Mouse (Mus musculus) WW6 (cell line): ENCODE results near the gene Ddx39.

Experiments used
- DNase-seq: peaks from one replicate; pipeline ENCODE4 v3.0.0-alpha.2; 2013; ENCODE audit warnings: low read depth, low spot score

Gene Ddx39

GRCm38 (mm10) chr8:83737346-83737745, 22.4 kb downstream of the Ddx39 start:
- no peak for DNase-seq

DNA sequence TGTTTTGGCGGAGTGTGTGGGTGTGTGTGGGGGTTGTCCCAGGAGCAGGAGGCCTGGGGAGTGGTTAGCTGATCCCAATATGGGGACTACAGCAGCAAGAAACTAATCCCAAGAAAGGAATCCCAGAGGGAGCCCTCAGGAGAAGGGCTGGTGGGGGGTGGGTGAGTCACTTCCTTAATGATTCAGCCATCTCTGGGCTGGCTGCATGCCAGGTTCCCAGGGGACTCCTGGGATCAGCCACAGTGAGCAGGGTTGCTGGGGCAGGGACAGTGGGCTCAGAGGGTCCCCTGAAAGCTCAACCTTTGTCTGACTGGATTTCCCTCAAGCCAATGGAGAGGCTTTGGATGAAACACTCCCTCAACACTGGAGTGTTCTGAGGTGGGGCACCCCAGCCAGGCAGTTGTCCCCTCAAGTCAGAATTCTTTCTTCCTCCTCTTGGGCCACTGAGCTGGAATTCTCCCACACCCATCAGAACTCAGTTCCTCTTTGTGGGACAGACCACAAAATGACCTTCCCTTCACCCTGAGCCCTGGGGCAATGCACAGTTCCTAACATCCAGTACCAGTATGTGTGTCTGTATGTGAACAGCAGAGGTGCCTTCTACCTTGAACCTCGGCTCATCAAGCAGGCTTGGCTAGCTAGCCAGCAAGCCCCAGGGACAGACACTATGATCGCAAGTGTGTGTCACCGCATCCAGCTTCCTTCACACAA, 23.0 kb downstream of the Ddx39 start:
- no peak for DNase-seq

DNA sequence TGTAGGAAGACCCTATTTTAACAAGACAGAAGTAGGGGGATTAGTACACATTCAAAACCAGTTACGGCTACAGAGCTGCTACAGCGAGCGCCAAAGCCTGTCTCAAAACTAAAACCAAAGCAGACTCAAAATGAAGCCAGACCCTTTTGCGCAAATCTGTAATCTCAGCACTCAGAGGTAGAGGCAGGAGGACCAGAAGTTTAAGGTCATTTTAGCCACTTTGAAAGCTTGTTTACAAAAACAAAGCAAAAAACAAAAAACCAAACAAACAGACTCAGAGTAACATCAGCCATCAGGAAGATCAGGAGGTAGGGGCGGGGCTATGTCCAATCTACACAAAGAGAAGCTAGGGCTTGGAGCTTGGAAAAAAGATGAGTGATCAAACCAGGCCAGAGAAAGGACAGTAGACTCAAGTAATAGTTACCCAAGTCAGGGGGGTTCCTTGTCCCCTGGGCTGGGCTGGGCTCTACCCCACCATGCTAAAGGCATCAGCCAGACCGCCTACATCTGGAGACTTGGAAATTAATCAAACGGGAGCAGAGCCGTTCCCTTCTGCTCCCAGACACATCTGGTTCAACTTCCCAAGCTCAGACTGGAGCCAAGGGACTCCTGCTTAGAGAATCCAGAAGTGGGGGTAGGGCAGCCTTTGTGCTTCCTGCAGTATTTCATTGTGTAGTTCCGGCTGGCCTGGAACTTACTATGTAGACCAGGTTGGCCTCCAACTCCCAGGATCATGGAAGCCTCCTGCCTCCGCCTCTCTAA, 24.2 kb downstream of the Ddx39 start:
- no peak for DNase-seq

DNA sequence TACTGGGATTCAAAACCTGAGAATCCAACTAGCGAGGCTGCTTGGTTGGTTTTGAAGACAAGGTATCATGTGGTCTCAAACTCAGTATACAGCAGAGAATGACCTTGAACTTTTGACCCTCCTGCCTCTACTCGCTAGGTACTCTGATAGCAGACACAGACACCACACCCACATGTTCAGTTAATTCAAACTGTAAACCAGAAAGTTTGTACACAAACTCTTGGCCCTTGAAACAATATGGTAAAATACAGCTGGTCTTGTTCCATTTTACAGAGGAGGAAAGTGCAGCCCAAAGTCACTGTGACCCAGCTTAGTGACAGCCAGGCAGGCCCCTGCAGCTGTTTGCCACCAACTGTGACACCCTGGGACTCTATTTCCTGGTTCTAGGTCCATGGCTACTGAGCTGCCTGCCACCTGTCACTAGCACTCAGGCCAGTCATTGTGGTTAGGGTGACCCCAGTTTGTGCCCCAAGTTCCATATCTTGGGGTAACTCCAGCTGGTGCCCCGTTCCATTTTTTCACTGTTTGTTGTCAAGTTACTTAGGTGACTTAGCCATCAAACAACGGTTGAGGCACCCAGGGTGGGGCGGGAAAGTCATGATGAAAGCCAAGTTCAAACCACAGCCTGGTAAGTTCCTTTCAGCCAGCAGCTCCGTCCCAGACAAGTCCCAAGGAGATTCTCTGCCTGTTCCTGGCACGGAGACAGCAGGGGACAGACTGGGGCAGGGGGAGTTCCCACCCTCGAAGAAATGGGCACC, 24.9 kb downstream of the Ddx39 start:
- DNase-seq, result no peak

- no peak for DNase-seq
Measured at GRCm38 (mm10) chr8:83740586-83740975, 25.6 kb downstream of the Ddx39 start.

GRCm38 (mm10) chr8:83740976-83741741, 26.2 kb downstream of the Ddx39 start, which contains the start of gene Adgre5:
Adgre5 (minus strand) TSS chr8:83741326.
- DNase-seq, result no peak

- no peak for DNase-seq
Measured at GRCm38 (mm10) chr8:83741849-83742655, 27.1 kb downstream of the Ddx39 start.

- no peak for DNase-seq
Measured at GRCm38 (mm10) chr8:83742968-83743367, 28.0 kb downstream of the Ddx39 start.

- DNase-seq, result no peak
Measured at GRCm38 (mm10) chr8:83744070-83744469, 29.1 kb downstream of the Ddx39 start.

DNA sequence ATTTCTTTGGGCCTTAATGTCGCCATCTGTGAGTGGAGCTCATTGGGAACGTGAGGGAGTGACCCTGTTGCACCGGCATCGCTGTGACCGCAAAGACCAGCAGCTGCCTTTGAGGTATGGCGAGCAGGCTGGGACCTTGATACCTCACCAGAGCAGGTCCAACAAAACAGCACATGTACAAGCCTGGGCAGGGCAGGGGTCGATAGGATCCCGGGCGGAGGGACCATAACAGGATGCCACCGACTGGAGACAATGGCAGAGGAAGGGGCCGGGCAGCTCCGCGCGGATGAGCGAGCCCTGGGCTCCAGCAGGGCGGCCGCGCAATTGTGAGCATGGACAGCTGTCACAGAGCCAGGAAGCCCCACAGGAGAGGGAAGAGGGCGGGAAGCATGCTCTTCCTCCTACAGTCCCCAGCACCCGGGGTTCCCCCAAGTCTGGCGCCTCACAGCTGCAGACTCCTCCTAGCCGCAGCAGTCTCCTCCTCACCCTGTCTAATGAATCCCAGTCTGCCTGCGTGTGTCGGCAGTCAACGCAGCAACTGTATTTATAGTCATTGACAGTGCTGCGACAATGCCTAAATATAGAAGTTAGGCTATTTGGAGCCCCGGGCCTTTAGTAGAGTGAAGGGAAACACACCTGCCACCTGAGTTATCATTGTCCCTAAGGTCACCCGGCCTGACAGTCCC, 32.8 kb downstream of the Ddx39 start:
- no peak for DNase-seq

DNA sequence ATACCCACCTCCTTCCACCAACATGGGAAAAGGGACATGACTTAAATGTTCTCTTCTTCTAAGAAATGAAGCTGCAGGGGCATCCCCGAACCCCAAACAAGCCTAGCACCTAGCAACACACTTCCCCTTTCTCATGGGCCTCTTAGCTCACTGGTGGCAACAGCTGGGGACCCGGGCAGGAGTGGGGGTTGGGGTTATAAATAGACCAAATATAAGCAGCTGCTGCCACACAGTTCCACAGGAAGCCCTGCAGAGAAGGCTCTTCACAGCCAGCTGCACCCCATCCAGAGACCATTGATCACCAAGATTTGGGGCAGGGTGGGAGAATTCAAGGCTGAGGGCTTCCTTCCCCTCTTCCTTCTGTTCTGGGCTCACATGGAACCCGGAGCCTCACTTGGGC, 33.7 kb downstream of the Ddx39 start:
- DNase-seq, result no peak

- no peak for DNase-seq
Measured at GRCm38 (mm10) chr8:83749265-83749664, 34.3 kb downstream of the Ddx39 start.

GRCm38 (mm10) chr8:83754149-83754548, 39.2 kb downstream of the Ddx39 start:
- DNase-seq, result no peak

GRCm38 (mm10) chr8:83756273-83756672, 41.3 kb downstream of the Ddx39 start:
- no peak for DNase-seq

DNA sequence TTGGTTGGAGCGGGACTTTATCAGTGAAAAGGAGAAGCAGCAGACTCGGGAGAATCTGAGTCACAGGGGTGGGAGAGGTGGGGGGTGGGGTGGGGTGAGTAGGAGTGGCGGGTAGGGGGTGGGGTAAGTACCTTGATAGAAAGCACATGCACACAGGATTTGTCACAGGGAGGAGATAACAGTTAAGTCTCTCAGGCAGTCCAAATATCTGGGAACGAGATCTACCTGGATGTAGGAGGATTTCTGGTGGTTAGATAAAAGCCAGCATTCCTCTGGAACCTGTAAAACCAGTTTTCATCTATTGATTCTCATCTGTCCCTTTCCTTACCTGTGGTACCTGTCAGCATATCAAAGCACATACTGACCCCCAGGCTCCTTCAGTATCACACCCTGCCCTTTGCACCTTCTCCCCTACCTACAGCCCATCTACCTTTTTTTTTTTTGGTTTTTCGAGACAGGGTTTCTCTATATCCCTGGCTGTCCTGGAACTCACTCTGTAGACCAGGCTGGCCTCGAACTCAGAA, 42.2 kb downstream of the Ddx39 start:
- DNase-seq, result no peak

GRCm38 (mm10) chr8:83758298-83758697, 43.3 kb downstream of the Ddx39 start:
- no peak for DNase-seq

- DNase-seq, result no peak
Measured at GRCm38 (mm10) chr8:83759231-83759759, 44.3 kb downstream of the Ddx39 start.

DNA sequence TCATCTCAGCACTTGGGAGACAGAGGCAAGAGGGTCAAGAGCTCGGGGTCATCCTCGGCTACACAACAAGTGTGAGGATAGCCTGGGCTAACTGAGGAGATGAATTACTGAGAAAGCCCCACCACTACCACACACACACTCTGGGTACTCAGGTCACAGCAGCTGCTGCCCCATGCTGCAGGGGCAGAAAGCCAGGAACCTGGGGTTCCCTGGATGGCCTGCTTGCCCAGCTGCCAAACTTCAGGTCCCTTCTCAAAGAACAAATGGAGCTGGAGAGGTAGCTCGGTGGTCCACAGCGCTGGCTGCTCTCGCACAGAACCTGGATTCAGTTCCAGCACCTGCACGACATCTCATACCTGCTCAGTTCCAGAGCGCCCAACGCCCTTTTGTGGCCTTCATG, 49.1 kb downstream of the Ddx39 start:
- DNase-seq, result no peak

GRCm38 (mm10) chr8:83764717-83765116, 49.7 kb downstream of the Ddx39 start:
- no peak for DNase-seq

GRCm38 (mm10) chr8:83765663-83766062, 50.7 kb downstream of the Ddx39 start:
- no peak for DNase-seq
